Mouse (Mus musculus): ENCODE measurements around the gene Etv6.

The Etv6 gene

DNA sequence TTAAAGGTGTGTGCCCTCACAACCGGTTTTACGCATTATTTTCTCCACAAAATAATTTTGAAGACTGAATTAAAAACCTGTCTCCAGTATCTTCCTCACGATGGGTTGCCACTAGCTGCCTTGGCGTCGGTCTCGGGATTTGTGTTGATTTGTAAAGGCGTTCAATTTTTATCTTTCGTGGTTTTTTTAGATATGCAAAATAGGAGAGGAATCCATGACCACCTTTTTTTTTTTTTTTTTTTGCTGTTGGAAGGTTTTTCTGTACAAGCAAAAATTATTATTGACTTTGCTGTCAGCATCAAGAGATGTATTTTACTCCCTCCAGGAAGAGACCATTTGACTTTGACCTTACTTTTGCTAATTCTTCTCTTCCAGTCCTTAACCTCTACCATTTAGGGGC lies 77.3 kb downstream of the Etv6 start:
- DNase-seq (ENCODE audit: low spot score in 2 of 2): no peak

DNA sequence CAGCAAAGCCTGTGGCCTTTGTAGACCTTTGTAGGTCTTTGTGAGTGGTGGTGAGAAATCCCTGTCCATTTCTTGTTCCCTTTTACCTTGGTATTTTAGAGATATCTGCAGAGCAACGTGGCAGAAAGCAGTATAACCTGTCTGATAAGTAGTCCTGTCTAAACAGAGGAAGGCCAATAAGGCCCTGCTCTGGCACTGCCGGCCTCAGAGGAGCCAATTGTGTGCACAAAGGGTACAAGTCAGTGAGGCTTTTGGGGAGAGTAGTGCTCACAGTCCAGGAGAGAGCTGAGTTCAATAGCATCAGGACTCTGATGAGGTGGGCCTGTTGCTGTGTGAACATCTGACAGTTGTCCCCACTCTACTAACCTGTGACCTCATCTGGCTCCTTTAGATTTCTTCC lies 77.7 kb downstream of the Etv6 start:
- no peak for DNase-seq (ENCODE audit: low spot score in 2 of 2)

- DNase-seq (ENCODE audit: low spot score in 2 of 2): no peak
Observed at GRCm38 (mm10) chr6:134115219-134115968, 79.9 kb downstream of the Etv6 start.

GRCm38 (mm10) chr6:134117380-134117938 lies 82.0 kb downstream of the Etv6 start:
- DNase-seq (ENCODE audit: low spot score in 2 of 2): no peak

DNA sequence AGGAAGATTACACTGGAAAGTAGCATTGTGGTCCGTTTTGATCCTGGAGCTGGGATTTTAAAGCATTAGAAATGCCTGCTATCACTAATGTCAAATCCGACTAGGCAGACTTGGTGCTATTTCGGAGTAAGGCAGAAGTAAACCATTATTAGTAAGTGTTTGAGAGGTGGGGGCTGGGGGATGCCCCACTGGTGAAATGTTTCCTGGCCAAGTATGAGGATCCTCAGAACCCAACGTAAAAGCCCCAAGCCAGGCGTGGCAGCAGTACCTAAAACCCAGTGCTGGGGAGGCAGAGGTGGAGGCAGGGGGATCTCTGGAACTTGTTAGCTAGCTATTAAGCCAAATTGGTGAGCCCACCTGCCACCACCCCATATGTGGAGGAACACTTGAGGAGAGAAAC lies 83.0 kb downstream of the Etv6 start:
- no peak for DNase-seq (ENCODE audit: low spot score in 2 of 2)

- no peak for DNase-seq (ENCODE audit: low spot score in 2 of 2)
Observed at GRCm38 (mm10) chr6:134119136-134119535, 83.6 kb downstream of the Etv6 start.

- DNase-seq (ENCODE audit: low spot score in 2 of 2): no peak
Observed at GRCm38 (mm10) chr6:134120227-134120626, 84.7 kb downstream of the Etv6 start.

DNA sequence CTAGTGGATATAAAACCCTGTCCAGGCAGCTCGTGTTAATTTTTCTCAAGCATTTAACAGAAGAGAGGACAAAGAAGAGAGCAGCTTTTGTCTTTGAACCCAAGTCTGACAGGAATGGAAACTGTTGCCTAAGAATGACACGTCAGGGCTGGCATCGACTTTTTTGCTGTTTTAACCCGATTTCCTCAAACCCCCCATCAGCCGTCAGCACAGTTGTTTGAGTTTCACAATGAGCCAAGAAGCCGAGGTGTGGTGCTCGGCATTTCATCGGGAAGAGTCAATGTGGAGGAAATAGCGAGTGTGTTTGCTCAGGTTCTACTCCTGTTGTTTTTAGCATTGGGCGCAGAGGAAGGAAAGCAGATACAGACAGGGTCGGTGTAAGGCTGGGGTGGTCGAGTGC lies 85.2 kb downstream of the Etv6 start:
- DNase-seq (ENCODE audit: low spot score in 2 of 2): no peak

DNA sequence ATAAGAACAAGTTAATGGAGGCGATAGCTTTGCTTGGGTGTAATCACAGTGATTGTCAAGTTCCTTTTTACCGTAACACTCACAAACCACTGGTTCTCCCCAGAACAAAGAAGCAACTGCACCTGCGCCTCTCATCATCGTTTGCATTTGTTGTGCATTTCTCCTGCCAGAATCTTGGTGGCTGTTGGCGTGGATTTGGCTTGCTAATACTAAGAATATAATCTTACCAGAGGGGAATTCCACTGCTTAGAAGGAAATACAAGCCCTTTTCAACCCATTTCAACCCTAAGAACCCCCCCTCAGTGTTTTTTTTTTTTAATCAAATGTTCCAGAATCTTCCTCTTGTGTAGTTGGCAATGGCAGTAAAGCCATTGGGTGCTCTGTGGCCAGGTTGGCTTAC lies 87.4 kb downstream of the Etv6 start:
- no peak for DNase-seq (ENCODE audit: low spot score in 2 of 2)

- no peak for DNase-seq (ENCODE audit: low spot score in 2 of 2)
Observed at GRCm38 (mm10) chr6:134123474-134123873, 88.0 kb downstream of the Etv6 start.

DNA sequence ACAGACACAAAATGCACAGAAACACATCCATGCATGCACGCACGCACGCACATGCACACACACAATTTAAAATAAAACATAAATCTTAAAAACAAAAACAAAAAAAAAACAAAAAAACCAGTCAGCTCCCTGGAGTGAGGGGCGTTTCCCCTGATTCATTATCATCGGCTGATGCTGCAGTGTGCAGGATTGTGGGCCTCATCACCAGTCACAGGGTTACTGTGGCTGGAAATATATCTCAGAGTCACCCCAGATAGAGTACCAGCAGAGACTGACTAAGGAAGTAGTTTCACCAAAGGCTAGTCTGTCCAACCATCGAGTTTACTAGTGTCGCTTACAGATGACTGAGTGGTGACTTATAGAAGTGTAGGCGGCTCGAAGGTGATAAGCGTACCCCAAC lies 88.8 kb downstream of the Etv6 start:
- DNase-seq (ENCODE audit: low spot score in 2 of 2): no peak

DNA sequence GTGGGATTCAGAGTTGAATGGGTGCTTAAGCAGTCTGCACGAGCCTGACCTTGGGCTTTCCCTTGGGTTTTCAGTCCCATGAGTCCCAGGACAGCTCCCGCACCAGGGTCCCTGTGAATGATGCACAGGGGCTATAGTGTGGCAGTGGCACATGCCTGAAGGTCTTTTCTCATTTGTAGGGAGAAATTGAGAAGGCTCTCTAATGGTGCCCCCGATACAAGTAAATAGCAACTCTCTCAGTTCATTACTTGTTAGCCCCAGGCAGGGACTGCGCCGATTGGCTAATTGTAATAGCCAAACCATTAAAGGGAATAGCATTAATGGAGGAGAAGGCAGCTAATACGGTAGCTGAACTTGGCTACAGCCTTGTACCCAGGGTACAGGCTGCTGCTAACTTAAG lies 92.5 kb downstream of the Etv6 start:
- no peak for DNase-seq (ENCODE audit: low spot score in 2 of 2)

GRCm38 (mm10) chr6:134128594-134128993 lies 93.1 kb downstream of the Etv6 start:
- DNase-seq (ENCODE audit: low spot score in 2 of 2): no peak

GRCm38 (mm10) chr6:134129848-134130247 lies 94.3 kb downstream of the Etv6 start:
- DNase-seq (ENCODE audit: low spot score in 2 of 2): no peak

DNA sequence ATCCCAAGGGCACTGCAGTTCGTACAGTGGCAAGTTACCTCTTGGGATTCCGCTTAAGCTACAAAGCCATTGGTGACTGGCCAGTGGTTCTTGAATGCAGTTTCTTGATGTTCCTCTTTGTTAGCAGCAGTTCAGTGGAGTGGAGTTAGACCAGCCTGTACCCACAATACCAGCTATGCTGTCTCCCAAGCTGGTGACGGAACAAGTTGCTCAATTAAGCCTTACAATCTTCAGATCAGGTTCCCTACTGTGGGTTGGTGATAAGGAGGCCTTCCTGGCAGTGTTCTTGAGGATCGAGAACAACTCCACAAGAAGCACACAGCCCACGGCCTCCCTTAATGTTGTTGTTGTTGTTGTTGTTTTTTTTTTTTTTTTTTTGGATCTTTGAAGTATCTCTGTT lies 95.3 kb downstream of the Etv6 start:
- DNase-seq (ENCODE audit: low spot score in 2 of 2): no peak

DNA sequence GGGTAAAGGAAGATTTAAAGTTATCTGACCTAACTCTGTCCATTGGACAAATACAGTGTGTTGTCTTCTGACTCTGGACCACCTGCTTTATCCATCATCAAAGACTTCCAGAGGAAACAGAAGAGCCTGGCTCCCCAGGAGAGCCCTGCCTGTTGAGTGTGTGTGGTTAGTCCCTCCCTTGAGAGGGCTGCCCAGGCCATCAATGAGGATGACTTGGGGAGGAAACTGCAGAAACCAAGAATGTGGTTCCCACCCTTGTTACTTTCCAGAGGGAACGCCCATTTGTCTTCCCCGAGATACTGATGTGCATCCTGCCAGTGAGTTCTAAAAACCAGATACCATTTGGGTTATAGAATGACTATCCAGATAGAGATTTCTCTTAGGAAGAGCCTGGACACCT lies 96.1 kb downstream of the Etv6 start:
- no peak for DNase-seq (ENCODE audit: low spot score in 2 of 2)

- no peak for DNase-seq (ENCODE audit: low spot score in 2 of 2)
Observed at GRCm38 (mm10) chr6:134133756-134134155, 98.3 kb downstream of the Etv6 start.

GRCm38 (mm10) chr6:134134821-134135323 lies 99.4 kb downstream of the Etv6 start:
- DNase-seq (ENCODE audit: low spot score in 2 of 2): no peak

DNA sequence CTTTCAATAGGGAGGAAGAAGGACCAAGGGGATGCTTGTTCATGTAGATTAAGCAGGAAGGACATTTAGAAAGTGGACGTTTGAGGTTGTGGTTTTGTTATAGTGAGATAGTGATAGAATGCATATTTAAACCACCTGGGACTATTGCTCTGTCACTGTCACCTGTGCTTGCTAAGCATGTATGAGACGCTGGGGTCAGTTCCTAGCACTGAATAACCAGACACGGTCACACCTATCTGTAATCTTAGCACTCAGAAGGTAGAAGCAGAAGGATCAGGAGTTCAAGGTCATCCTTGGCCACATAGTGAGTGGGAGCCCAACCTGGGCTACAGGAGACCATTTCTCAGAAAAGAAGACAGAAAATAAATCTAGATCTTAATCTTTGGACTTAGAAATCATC lies 100.8 kb downstream of the Etv6 start:
- no peak for DNase-seq (ENCODE audit: low spot score in 2 of 2)

DNA sequence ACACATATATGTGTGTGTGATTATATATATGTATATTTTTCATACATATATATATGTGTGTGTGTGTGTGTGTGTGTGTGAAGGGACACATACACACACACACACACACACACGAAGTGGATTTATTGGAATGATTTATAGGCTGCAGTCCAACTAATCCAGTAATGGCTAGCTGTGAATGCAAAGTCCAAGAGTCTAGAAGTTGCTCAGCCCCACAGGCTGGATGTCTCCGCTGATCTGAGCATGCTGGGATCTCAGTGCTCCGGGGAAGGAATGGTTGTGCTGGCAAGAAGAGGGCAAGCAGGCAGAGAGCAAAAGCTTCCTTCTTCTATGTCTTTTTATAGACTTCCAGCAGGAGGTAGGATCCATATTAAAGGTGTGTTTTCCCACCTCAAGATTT lies 103.9 kb downstream of the Etv6 start:
- no peak for DNase-seq (ENCODE audit: low spot score in 2 of 2)

DNA sequence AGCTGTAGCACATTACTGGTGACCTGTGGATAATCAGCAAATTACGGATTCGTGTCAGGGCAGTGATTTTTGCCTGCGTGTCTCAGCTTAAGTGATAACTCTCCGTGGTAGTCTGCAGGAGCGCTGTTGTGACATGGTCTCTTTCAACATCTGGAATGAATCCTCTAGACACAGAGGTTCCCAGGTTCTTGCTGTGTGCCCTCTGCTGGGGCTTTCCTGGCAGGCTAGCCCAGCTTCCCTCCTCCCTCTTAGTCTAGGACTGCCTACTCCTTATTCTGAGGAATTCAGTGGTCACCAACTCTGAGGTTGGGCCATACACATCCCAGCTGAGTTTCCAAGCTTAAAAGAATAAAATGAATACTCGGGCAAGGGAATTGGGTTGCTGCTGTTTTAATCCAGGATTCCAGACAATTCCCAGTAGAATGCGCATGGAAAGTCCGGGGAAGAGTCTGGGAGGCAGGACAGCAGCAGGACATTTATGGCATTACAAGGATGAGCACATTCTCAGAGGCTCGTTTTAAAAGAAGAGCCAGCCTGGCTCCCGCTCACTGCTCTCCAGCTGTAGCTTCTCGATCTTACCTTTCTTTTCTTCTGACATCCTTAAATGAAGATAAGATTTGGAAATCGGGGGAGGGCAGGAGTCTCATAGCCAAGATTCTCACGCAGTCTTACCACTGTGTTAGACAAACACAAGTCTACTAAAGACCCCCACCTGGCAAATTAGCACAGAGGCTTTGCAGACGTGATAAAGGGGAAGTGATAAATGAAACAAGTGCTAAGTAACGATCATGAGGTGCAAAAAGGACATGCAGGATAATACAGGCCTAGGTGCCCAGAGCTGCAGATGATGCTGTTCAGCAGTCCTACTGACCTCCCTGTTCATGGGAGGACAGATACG lies 105.5 kb downstream of the Etv6 start:
- DNase-seq (ENCODE audit: low spot score in 2 of 2): no peak

GRCm38 (mm10) chr6:134141616-134142165 lies 106.2 kb downstream of the Etv6 start:
- no peak for DNase-seq (ENCODE audit: low spot score in 2 of 2)

Data from cerebellum, postnatal 4 days (tissue).